9 mouse cellular contexts compared by ENCODE assay signal in genomic region chr16:14311371-14311770, GRCm38 (mm10). TPM values are rescaled to one million over a fixed set of nuclear protein-coding genes. Genes with fewer than 3 reads are reported as not detected.
DNase-seq lines count a peak whose midpoint lies in the region; ATAC-seq and TF ChIP-seq lines count a peak whose summit lies in the region.
"Had no signal": no experiment of that assay in that cellular context is flagged by ENCODE, and none has a peak within 500 bp of the region (broad histone marks: within the 10 kb centered on the region; RNA-seq: fewer than 3 reads in every experiment).

No protein-coding gene starts in this region.

- no peaks in the 10 kb centered on the region for H3K27me3 ChIP-seq in heart, postnatal 0 days (ENCODE audit: control insufficient read depth, insufficient read depth, low read length)
- no peaks in the 10 kb centered on the region for H3K27me3 ChIP-seq in C2C12 (ENCODE audit: control insufficient read depth, insufficient read depth, insufficient read length)
- H3K27me3 ChIP-seq in limb, embryonic 14.5 days (ENCODE audit: control insufficient read depth, insufficient read depth, low read length): no peaks in the 10 kb centered on the region
- no peaks in the 10 kb centered on the region for H3K27me3 ChIP-seq in stomach, postnatal 0 days (ENCODE audit: control insufficient read depth, insufficient read depth, low read length)
- H3K27me3 ChIP-seq in forebrain, embryonic 16.5 days (replicated peaks; ENCODE audit: control insufficient read depth, insufficient read depth, low read length): no peaks in the 10 kb centered on the region
- H3K27me3 ChIP-seq: embryonic facial prominence, embryonic 15.5 days had no signal

- H3K79me3 ChIP-seq in C2C12 (ENCODE audit: low read depth): peaks cover 29% of the 10 kb centered on the region

- H3K4me1 ChIP-seq in heart, postnatal 0 days (ENCODE audit: control insufficient read depth, insufficient read depth): peaks cover 4% of the 10 kb centered on the region; the same call in 1 of the 2 replicates
- H3K4me1 ChIP-seq in limb, embryonic 14.5 days (ENCODE audit: control insufficient read depth, insufficient read depth, low read length): peaks cover 10% of the 10 kb centered on the region
- H3K4me1 ChIP-seq in stomach, postnatal 0 days (replicated peaks; ENCODE audit: control insufficient read depth, insufficient read depth): no peaks in the 10 kb centered on the region
- H3K4me1 ChIP-seq in forebrain, embryonic 16.5 days (replicated peaks; ENCODE audit: control insufficient read depth, insufficient read depth, low read length): peaks cover 12% of the 10 kb centered on the region

- peak; percentile 45 for DNase-seq in heart, postnatal 0 days (ENCODE audit: low spot score)
- no peak for DNase-seq in heart, postnatal 25 days (ENCODE audit: low spot score)
- DNase-seq in adipocyte (ENCODE audit: low spot score): peak; percentile 78
- peak; percentile 48 for DNase-seq in limb, embryonic 14.5 days (ENCODE audit: low spot score)
- peak; percentile 56 for DNase-seq in stomach, postnatal 0 days (ENCODE audit: low spot score)

- TF ChIP-seq EP300 in heart, postnatal 0 days (IDR thresholded peaks at IDR 0.05; ENCODE audit: low read depth): no peak
- TF ChIP-seq EP300 in stomach, postnatal 0 days (optimal IDR thresholded peaks at IDR 0.05): no peak

- H3K4me2 ChIP-seq in heart, postnatal 0 days (ENCODE audit: low read depth, low read length): no peak overlapping the region
- no peak overlapping the region for H3K4me2 ChIP-seq in limb, embryonic 14.5 days (replicated peaks; ENCODE audit: low read depth, low read length, severe bottlenecking)
- H3K4me2 ChIP-seq in stomach, postnatal 0 days (replicated peaks; ENCODE audit: low read depth): no peak overlapping the region
- H3K4me2 ChIP-seq in forebrain, embryonic 16.5 days (ENCODE audit: low read length): no peak overlapping the region
- H3K4me2 ChIP-seq: embryonic facial prominence, embryonic 15.5 days had no signal

- ATAC-seq in heart, postnatal 0 days (ENCODE audit: insufficient read depth, low read depth): no peak
- no peak for ATAC-seq in limb, embryonic 14.5 days (ENCODE audit: low FRiP score, low read depth)
- ATAC-seq in stomach, postnatal 0 days (ENCODE audit: low FRiP score, low TSS enrichment): no peak
- ATAC-seq in cerebellum, adult (ENCODE audit: insufficient number of reproducible peaks, low FRiP score, low TSS enrichment): no peak
- no peak for ATAC-seq in forebrain, embryonic 16.5 days

- TF ChIP-seq POLR2A in limb, embryonic 14.5 days (IDR thresholded peaks at IDR 0.05; ENCODE audit: borderline replicate concordance, extremely low read depth, insufficient read depth, insufficient read length): no peak

- intact Hi-C loops in heart, postnatal 25 days (cut with DNase I): loop anchor here (5.0 to 10.0 kb wide), 2 partner anchors 74 to 407 kb away; partner anchors contain the start of genes Mpv17l and Pdxdc1

- H3K9ac ChIP-seq in heart, postnatal 0 days (replicated peaks; ENCODE audit: low read depth, low read length): no peak overlapping the region
- no peak overlapping the region for H3K9ac ChIP-seq in limb, embryonic 14.5 days (ENCODE audit: low read depth, low read length, severe bottlenecking)
- no peak overlapping the region for H3K9ac ChIP-seq in stomach, postnatal 0 days (ENCODE audit: low read length)
- H3K9ac ChIP-seq in forebrain, embryonic 16.5 days (replicated peaks; ENCODE audit: low read depth, low read length): no peak overlapping the region
- H3K9ac ChIP-seq: embryonic facial prominence, embryonic 15.5 days had no signal

- H3K27ac ChIP-seq in heart, postnatal 0 days (ENCODE audit: low read depth): no peak overlapping the region
- H3K27ac ChIP-seq in limb, embryonic 14.5 days (replicated peaks; ENCODE audit: low read depth, low read length): no peak overlapping the region
- H3K27ac ChIP-seq in stomach, postnatal 0 days (replicated peaks): no peak overlapping the region
- H3K27ac ChIP-seq in forebrain, embryonic 16.5 days (ENCODE audit: low read length): no peak overlapping the region
- H3K27ac ChIP-seq: embryonic facial prominence, embryonic 15.5 days had no signal

- H3K9me3 ChIP-seq in heart, postnatal 0 days (replicated peaks; ENCODE audit: control insufficient read depth, low read length): no peaks in the 10 kb centered on the region
- no peaks in the 10 kb centered on the region for H3K9me3 ChIP-seq in limb, embryonic 14.5 days (ENCODE audit: control insufficient read depth, low read length)
- H3K9me3 ChIP-seq in stomach, postnatal 0 days (ENCODE audit: control insufficient read depth, low read length): no peaks in the 10 kb centered on the region
- H3K9me3 ChIP-seq in forebrain, embryonic 16.5 days (ENCODE audit: control insufficient read depth, low read length): no peaks in the 10 kb centered on the region
- H3K9me3 ChIP-seq: embryonic facial prominence, embryonic 15.5 days had no signal

- H3K4me3 ChIP-seq in heart, postnatal 0 days (ENCODE audit: low read depth, low read length): no peak overlapping the region
- H3K4me3 ChIP-seq in C2C12 (ENCODE audit: insufficient read depth, poor library complexity, severe bottlenecking): no peak overlapping the region
- H3K4me3 ChIP-seq in limb, embryonic 14.5 days (replicated peaks; ENCODE audit: low read length): no peak overlapping the region
- no peak overlapping the region for H3K4me3 ChIP-seq in stomach, postnatal 0 days (ENCODE audit: low read depth, low read length)
- no peak overlapping the region for H3K4me3 ChIP-seq in forebrain, embryonic 16.5 days (replicated peaks; ENCODE audit: low read length)
- H3K4me3 ChIP-seq: embryonic facial prominence, embryonic 15.5 days had no signal

- WGBS in heart, postnatal 0 days: 48% methylated on average over 6 of the region's 6 CpGs
- WGBS in limb, embryonic 14.5 days: 49% methylated on average over 6 of the region's 6 CpGs
- WGBS in stomach, postnatal 0 days: 49% methylated on average over 6 of the region's 6 CpGs
- 46% methylated on average over 6 of the region's 6 CpGs for WGBS in forebrain, embryonic 16.5 days

- no peak overlapping the region for H3ac ChIP-seq in C2C12 (ENCODE audit: control insufficient read depth, insufficient read length, low read depth)

- peak; percentile 68 for TF ChIP-seq CTCF in heart, postnatal 0 days (IDR thresholded peaks at IDR 0.05; ENCODE audit: low read depth)
- TF ChIP-seq CTCF in C2C12 (IDR thresholded peaks at IDR 0.05; ENCODE audit: control insufficient read depth, insufficient read depth, insufficient read length): peak; percentile 74
- peak; percentile 89 for TF ChIP-seq CTCF in stomach, postnatal 0 days (IDR thresholded peaks at IDR 0.05; ENCODE audit: low read depth)

- H3K79me2 ChIP-seq in C2C12 (ENCODE audit: control insufficient read depth, insufficient read depth): peaks cover 42% of the 10 kb centered on the region

- peaks cover 64% of the 10 kb centered on the region for H3K36me3 ChIP-seq in heart, postnatal 0 days (replicated peaks; ENCODE audit: control insufficient read depth, insufficient read depth, low read length)
- H3K36me3 ChIP-seq in C2C12 (ENCODE audit: control insufficient read depth, insufficient read depth): peaks cover 56% of the 10 kb centered on the region
- peaks cover 56% of the 10 kb centered on the region for H3K36me3 ChIP-seq in limb, embryonic 14.5 days (ENCODE audit: control insufficient read depth, insufficient read depth, low read length)
- peaks cover 6% of the 10 kb centered on the region; the same call in 1 of the 2 replicates for H3K36me3 ChIP-seq in stomach, postnatal 0 days (ENCODE audit: control insufficient read depth, insufficient read depth, low read length)
- H3K36me3 ChIP-seq in forebrain, embryonic 16.5 days (ENCODE audit: control insufficient read depth, insufficient read depth): peaks cover 14% of the 10 kb centered on the region; the same call in 1 of the 2 replicates

TF ChIP-seq in C2C12, 6 proteins besides CTCF, POLR2A, EP300 and RAD21 (continues in another document):
- TF ChIP-seq FOSL1 (IDR thresholded peaks at IDR 0.05; ENCODE audit: insufficient read depth, low read length, poor library complexity, severe bottlenecking) (no peak), MAX (IDR thresholded peaks at IDR 0.05) (no peak), MYOG (IDR thresholded peaks at IDR 0.05; ENCODE audit: control insufficient read depth, extremely low read depth, insufficient read length) (no peak), MYOD1 (IDR thresholded peaks at IDR 0.05; ENCODE audit: control insufficient read depth, insufficient read length, low read depth) (no peak)

RNA-seq across cellular contexts. Expression of gene Fopnl, which starts 5.8 kb away (rescaled TPM):
- total RNA-seq in heart, postnatal 0 days (2014; rRNA removed; ENCODE audit: low replicate concordance): 93.2 and 110 TPM in 2 replicates
- polyA plus RNA-seq in heart, postnatal 0 days (2015; fragmentation: Nextera tagmentation; extraction: Ambion mirVana): 130 TPM in 2 replicates
- 10 to 100 TPM; 60.0 to 63.6 TPM for total RNA-seq in heart, postnatal 25 days (2021)
- 34.2 TPM for polyA plus RNA-seq in C2C12 (2012; fragmentation: generic; extraction: Trizol)
- 65.2 and 79.4 TPM in 2 replicates for polyA plus RNA-seq in limb, embryonic 14.5 days (2012; rRNA removed)
- polyA plus RNA-seq in limb, embryonic 14.5 days (2014; fragmentation: Nextera tagmentation; extraction: Ambion mirVana): 143 and 161 TPM in 2 replicates
- polyA plus RNA-seq in stomach, postnatal 0 days (2015; fragmentation: Nextera tagmentation; extraction: Ambion mirVana): 105 and 114 TPM in 2 replicates
- polyA plus RNA-seq in forebrain, embryonic 16.5 days (2015; fragmentation: Nextera tagmentation; extraction: Ambion mirVana): 206 and 213 TPM in 2 replicates

RNA-seq across cellular contexts. Expression of gene Myh11, which starts 20.2 kb away (rescaled TPM):
- total RNA-seq in heart, postnatal 0 days (2014; rRNA removed; ENCODE audit: low replicate concordance): 4.5 and 104 TPM in 2 replicates
- 3.1 and 3.3 TPM in 2 replicates for polyA plus RNA-seq in heart, postnatal 0 days (2015; fragmentation: Nextera tagmentation; extraction: Ambion mirVana)
- total RNA-seq in heart, postnatal 25 days (2021): 10 to 100 TPM; 19.5 to 30.0 TPM
- 0.01 TPM for polyA plus RNA-seq in C2C12 (2012; fragmentation: generic; extraction: Trizol)
- polyA plus RNA-seq in limb, embryonic 14.5 days (2012; rRNA removed): 0.86 and 1.2 TPM in 2 replicates
- polyA plus RNA-seq in limb, embryonic 14.5 days (2014; fragmentation: Nextera tagmentation; extraction: Ambion mirVana): 0.87 and 1.5 TPM in 2 replicates
- polyA plus RNA-seq in stomach, postnatal 0 days (2015; fragmentation: Nextera tagmentation; extraction: Ambion mirVana): 202 and 245 TPM in 2 replicates
- 0.43 and 0.56 TPM in 2 replicates for polyA plus RNA-seq in forebrain, embryonic 16.5 days (2015; fragmentation: Nextera tagmentation; extraction: Ambion mirVana)

RNA-seq across cellular contexts. Expression of gene Abcc1, which starts 50.0 kb away (rescaled TPM):
- 6.7 and 6.8 TPM in 2 replicates for total RNA-seq in heart, postnatal 0 days (2014; rRNA removed; ENCODE audit: low replicate concordance)
- polyA plus RNA-seq in heart, postnatal 0 days (2015; fragmentation: Nextera tagmentation; extraction: Ambion mirVana): 2.0 and 2.9 TPM in 2 replicates
- 10 to 100 TPM; 19.0 to 26.9 TPM for total RNA-seq in heart, postnatal 25 days (2021)
- polyA plus RNA-seq in C2C12 (2012; fragmentation: generic; extraction: Trizol): 35.8 TPM
- polyA plus RNA-seq in limb, embryonic 14.5 days (2012; rRNA removed): 11.0 and 11.3 TPM in 2 replicates
- 8.9 and 10.4 TPM in 2 replicates for polyA plus RNA-seq in limb, embryonic 14.5 days (2014; fragmentation: Nextera tagmentation; extraction: Ambion mirVana)
- 7.0 and 7.1 TPM in 2 replicates for polyA plus RNA-seq in stomach, postnatal 0 days (2015; fragmentation: Nextera tagmentation; extraction: Ambion mirVana)
- 11.3 and 11.6 TPM in 2 replicates for polyA plus RNA-seq in forebrain, embryonic 16.5 days (2015; fragmentation: Nextera tagmentation; extraction: Ambion mirVana)

Comparison
In these comparisons a context has a peak if more than half of its experiments do, and no peak if none do; other contexts are left out.
1. RNA of gene Myh11, which starts 20.2 kb away (polyA plus RNA-seq): 202 to 245 TPM in stomach, postnatal 0 days; 3.1 to 3.3 TPM in heart, postnatal 0 days, 0.86 to 1.5 TPM in limb, embryonic 14.5 days, 0.43 to 0.56 TPM in forebrain, embryonic 16.5 days and 0.01 TPM in C2C12 (single experiment); every median in the first group is over 10 times any median in the second.
2. Peak in every context shown above with its lines, with median percentiles within 50 percentile points of each other: CTCF ChIP-seq.